Mouse (Mus musculus): Measurements from ENCODE around the gene Zfp628. TPM values are rescaled to one million over a fixed set of nuclear protein-coding genes. Genes with fewer than 3 reads are reported as not detected.

Zfp628 gene
- polyA plus RNA-seq, 1 experiment from 2014 or later: 5.1 TPM

- Histone ChIP-seq H3K27ac (replicated peaks; ENCODE audit: low read depth, low read length) (no peak overlapping the region), H3K36me3 (ENCODE audit: control insufficient read depth, insufficient read depth, low read length) (no peaks in the 10 kb centered on the region), H3K9me3 (ENCODE audit: control insufficient read depth, low read length) (no peaks in the 10 kb centered on the region), H3K9ac (replicated peaks; ENCODE audit: low read length) (no peak overlapping the region), H3K4me1 (ENCODE audit: control insufficient read depth, insufficient read depth, low read length) (no peaks in the 10 kb centered on the region), H3K27me3 (ENCODE audit: control insufficient read depth, insufficient read depth, low read length) (no peaks in the 10 kb centered on the region), H3K4me3 (replicated peaks; ENCODE audit: low read depth, low read length) (no peak overlapping the region), H3K4me2 (ENCODE audit: low read length) (no peak overlapping the region)
- no peak for ATAC-seq (ENCODE audit: low FRiP score, low TSS enrichment)
- WGBS: 89% methylated on average over 10 of the region's 10 CpGs
- no peak for DNase-seq
These were observed 42.3 kb downstream of the Zfp628 start for GRCm38 (mm10) chr7:4957361-4957760.

- no peak overlapping the region for H3K9ac ChIP-seq (replicated peaks; ENCODE audit: low read length)
- DNase-seq (no peak), ATAC-seq (ENCODE audit: low FRiP score, low TSS enrichment) (no peak)
- H3K27me3 ChIP-seq (ENCODE audit: control insufficient read depth, insufficient read depth, low read length): no peaks in the 10 kb centered on the region
- no peak overlapping the region for H3K4me3 ChIP-seq (replicated peaks; ENCODE audit: low read depth, low read length)
- H3K27ac ChIP-seq (replicated peaks; ENCODE audit: low read depth, low read length): no peak overlapping the region
- no peaks in the 10 kb centered on the region for H3K4me1 ChIP-seq (ENCODE audit: control insufficient read depth, insufficient read depth, low read length)
- H3K36me3 ChIP-seq (ENCODE audit: control insufficient read depth, insufficient read depth, low read length): no peaks in the 10 kb centered on the region
- no peak overlapping the region for H3K4me2 ChIP-seq (ENCODE audit: low read length)
- no peaks in the 10 kb centered on the region for H3K9me3 ChIP-seq (ENCODE audit: control insufficient read depth, low read length)
- 80% methylated on average over 5 of the region's 5 CpGs for WGBS
These were observed 48.5 kb downstream of the Zfp628 start for GRCm38 (mm10) chr7:4963527-4963926.

GRCm38 (mm10) chr7:4964272-4964671 lies 49.3 kb downstream of the Zfp628 start, which contains the start of gene Sbk2:
TSS of gene Sbk2 (minus strand) at chr7:4964406.
- Histone ChIP-seq H3K9ac (replicated peaks; ENCODE audit: low read length) (no peak within 1 kb of the TSS), H3K4me2 (ENCODE audit: low read length) (no peak within 1 kb of the TSS; the same call in 1 of the 2 replicates), H3K27ac (replicated peaks; ENCODE audit: low read depth, low read length) (no peak within 1 kb of the TSS), H3K27me3 (ENCODE audit: control insufficient read depth, insufficient read depth, low read length) (no peaks in the 10 kb centered on the region), H3K9me3 (ENCODE audit: control insufficient read depth, low read length) (no peaks in the 10 kb centered on the region), H3K36me3 (ENCODE audit: control insufficient read depth, insufficient read depth, low read length) (no peaks in the 10 kb centered on the region), H3K4me3 (replicated peaks; ENCODE audit: low read depth, low read length) (no peak within 1 kb of the TSS), H3K4me1 (ENCODE audit: control insufficient read depth, insufficient read depth, low read length) (no peaks in the 10 kb centered on the region)
- peak; percentile 76 for DNase-seq
- 7% methylated on average over 10 of the region's 10 CpGs for WGBS
- no peak; the same call in 1 of the 2 replicates for ATAC-seq (ENCODE audit: low FRiP score, low TSS enrichment)

GRCm38 (mm10) chr7:4964988-4965387 lies 50.0 kb downstream of the Zfp628 start:
- Histone ChIP-seq H3K4me1 (ENCODE audit: control insufficient read depth, insufficient read depth, low read length) (no peaks in the 10 kb centered on the region), H3K27me3 (ENCODE audit: control insufficient read depth, insufficient read depth, low read length) (no peaks in the 10 kb centered on the region), H3K36me3 (ENCODE audit: control insufficient read depth, insufficient read depth, low read length) (no peaks in the 10 kb centered on the region), H3K4me2 (ENCODE audit: low read length) (no peak overlapping the region), H3K9me3 (ENCODE audit: control insufficient read depth, low read length) (no peaks in the 10 kb centered on the region), H3K9ac (replicated peaks; ENCODE audit: low read length) (no peak overlapping the region), H3K4me3 (replicated peaks; ENCODE audit: low read depth, low read length) (no peak overlapping the region), H3K27ac (replicated peaks; ENCODE audit: low read depth, low read length) (no peak overlapping the region)
- no peak for DNase-seq
- ATAC-seq (ENCODE audit: low FRiP score, low TSS enrichment): no peak
- WGBS: 86% methylated on average over 5 of the region's 5 CpGs

- Histone ChIP-seq H3K27ac (replicated peaks; ENCODE audit: low read depth, low read length) (no peak within 1 kb of the TSS), H3K9ac (replicated peaks; ENCODE audit: low read length) (no peak within 1 kb of the TSS), H3K4me2 (ENCODE audit: low read length) (no peak within 1 kb of the TSS)
These were observed 56.1 kb downstream of the Zfp628 start, which contains the start of gene Sbk3 for GRCm38 (mm10) chr7:4971068-4971467. TSS of gene Sbk3 (minus strand) at chr7:4971168.

More at GRCm38 (mm10) chr7:4971068-4971467, 56.1 kb downstream of the Zfp628 start, which contains the start of gene Sbk3:
- Histone ChIP-seq H3K27me3 (ENCODE audit: control insufficient read depth, insufficient read depth, low read length) (no peaks in the 10 kb centered on the region), H3K4me3 (replicated peaks; ENCODE audit: low read depth, low read length) (no peak within 1 kb of the TSS), H3K4me1 (ENCODE audit: control insufficient read depth, insufficient read depth, low read length) (no peaks in the 10 kb centered on the region), H3K9me3 (ENCODE audit: control insufficient read depth, low read length) (no peaks in the 10 kb centered on the region), H3K36me3 (ENCODE audit: control insufficient read depth, insufficient read depth, low read length) (no peaks in the 10 kb centered on the region)
- DNase-seq (no peak), ATAC-seq (ENCODE audit: low FRiP score, low TSS enrichment) (no peak)
- WGBS: 34% methylated on average over 6 of the region's 6 CpGs

Other genes with a start within 250 kb of the Zfp628 start
- gene Hspbp1, start 230.1 kb upstream of the Zfp628 start, polyA plus RNA-seq (2014; fragmentation: Nextera tagmentation; extraction: Ambion mirVana): 136 and 169 TPM in 2 replicates
- gene Brsk1, start 224.6 kb upstream of the Zfp628 start, polyA plus RNA-seq (2014; fragmentation: Nextera tagmentation; extraction: Ambion mirVana): 10.0 and 10.8 TPM in 2 replicates
- 0.12 and 0.42 TPM in 2 replicates for gene Tmem150b, start 190.0 kb upstream of the Zfp628 start, polyA plus RNA-seq (2014; fragmentation: Nextera tagmentation; extraction: Ambion mirVana)
- 56.2 and 67.0 TPM in 2 replicates for gene Kmt5c, start 175.1 kb upstream of the Zfp628 start, polyA plus RNA-seq (2014; fragmentation: Nextera tagmentation; extraction: Ambion mirVana)
- 10.2 and 13.0 TPM in 2 replicates for gene Cox6b2, start 162.1 kb upstream of the Zfp628 start, polyA plus RNA-seq (2014; fragmentation: Nextera tagmentation; extraction: Ambion mirVana)
- not detected in 2 replicates for gene Fam71e2, start 143.9 kb upstream of the Zfp628 start, polyA plus RNA-seq (2014; fragmentation: Nextera tagmentation; extraction: Ambion mirVana)
- gene Il11, start 132.4 kb upstream of the Zfp628 start, polyA plus RNA-seq (2014; fragmentation: Nextera tagmentation; extraction: Ambion mirVana): 0.17 and 0.43 TPM in 2 replicates
- not detected in 2 replicates for gene Tmem190, start 132.3 kb upstream of the Zfp628 start, polyA plus RNA-seq (2014; fragmentation: Nextera tagmentation; extraction: Ambion mirVana)
- 2.7 and 3.5 TPM in 2 replicates for gene Tmem238, start 125.6 kb upstream of the Zfp628 start, polyA plus RNA-seq (2014; fragmentation: Nextera tagmentation; extraction: Ambion mirVana)
- 149 and 188 TPM in 2 replicates for gene Rpl28, start 122.3 kb upstream of the Zfp628 start, polyA plus RNA-seq (2014; fragmentation: Nextera tagmentation; extraction: Ambion mirVana)
- 290 and 338 TPM in 2 replicates for gene Ube2s, start 102.6 kb upstream of the Zfp628 start, polyA plus RNA-seq (2014; fragmentation: Nextera tagmentation; extraction: Ambion mirVana)
- 14.0 and 19.4 TPM in 2 replicates for gene Shisa7, start 70.5 kb upstream of the Zfp628 start, polyA plus RNA-seq (2014; fragmentation: Nextera tagmentation; extraction: Ambion mirVana)
- 3.5 and 6.6 TPM in 2 replicates for gene Isoc2b, start 45.0 kb upstream of the Zfp628 start, polyA plus RNA-seq (2014; fragmentation: Nextera tagmentation; extraction: Ambion mirVana)
- gene Isoc2a, start 38.1 kb upstream of the Zfp628 start, polyA plus RNA-seq (2014; fragmentation: Nextera tagmentation; extraction: Ambion mirVana): 0.43 and 0.54 TPM in 2 replicates
- 0.55 TPM in 1 of 2 replicates, not detected in the other for gene Gm36210, start 8.7 kb upstream of the Zfp628 start, polyA plus RNA-seq (2014; fragmentation: Nextera tagmentation; extraction: Ambion mirVana)
- 24.0 and 28.9 TPM in 2 replicates for gene Nat14, start 6.8 kb downstream of the Zfp628 start, polyA plus RNA-seq (2014; fragmentation: Nextera tagmentation; extraction: Ambion mirVana)
- gene Ssc5d, start 10.6 kb downstream of the Zfp628 start, polyA plus RNA-seq (2014; fragmentation: Nextera tagmentation; extraction: Ambion mirVana): 0.12 and 0.84 TPM in 2 replicates
- not detected in 2 replicates for gene Sbk2, start 49.2 kb downstream of the Zfp628 start, polyA plus RNA-seq (2014; fragmentation: Nextera tagmentation; extraction: Ambion mirVana)
- 0.59 and 0.89 TPM in 2 replicates for gene Sbk3, start 56.0 kb downstream of the Zfp628 start, polyA plus RNA-seq (2014; fragmentation: Nextera tagmentation; extraction: Ambion mirVana)
- gene Zfp579, start 80.9 kb downstream of the Zfp628 start, polyA plus RNA-seq (2014; fragmentation: Nextera tagmentation; extraction: Ambion mirVana): 69.3 and 76.5 TPM in 2 replicates
- gene Zfp524, start 99.2 kb downstream of the Zfp628 start, polyA plus RNA-seq (2014; fragmentation: Nextera tagmentation; extraction: Ambion mirVana): 8.4 and 9.4 TPM in 2 replicates
- gene Fiz1, start 99.5 kb downstream of the Zfp628 start, polyA plus RNA-seq (2014; fragmentation: Nextera tagmentation; extraction: Ambion mirVana): 36.2 and 38.0 TPM in 2 replicates
- gene Gm44973, start 100.3 kb downstream of the Zfp628 start, polyA plus RNA-seq (2014; fragmentation: Nextera tagmentation; extraction: Ambion mirVana): 1.3 TPM in 1 of 2 replicates, not detected in the other
- 6.8 and 8.3 TPM in 2 replicates for gene Zfp865, start 105.2 kb downstream of the Zfp628 start, polyA plus RNA-seq (2014; fragmentation: Nextera tagmentation; extraction: Ambion mirVana)
- 47.0 and 63.6 TPM in 2 replicates for gene Ccdc106, start 105.3 kb downstream of the Zfp628 start, polyA plus RNA-seq (2014; fragmentation: Nextera tagmentation; extraction: Ambion mirVana)
- gene 4632433K11Rik, start 118.9 kb downstream of the Zfp628 start, polyA plus RNA-seq (2014; fragmentation: Nextera tagmentation; extraction: Ambion mirVana): not detected in 2 replicates
- gene Zfp784, start 123.2 kb downstream of the Zfp628 start, polyA plus RNA-seq (2014; fragmentation: Nextera tagmentation; extraction: Ambion mirVana): 9.1 and 10.8 TPM in 2 replicates
- gene Zfp580, start 136.3 kb downstream of the Zfp628 start, polyA plus RNA-seq (2014; fragmentation: Nextera tagmentation; extraction: Ambion mirVana): 104 and 105 TPM in 2 replicates
- gene U2af2, start 146.9 kb downstream of the Zfp628 start, polyA plus RNA-seq (2014; fragmentation: Nextera tagmentation; extraction: Ambion mirVana): 111 and 115 TPM in 2 replicates
- 104 and 119 TPM in 2 replicates for gene Epn1, start 165.0 kb downstream of the Zfp628 start, polyA plus RNA-seq (2014; fragmentation: Nextera tagmentation; extraction: Ambion mirVana)
- gene Rfpl4, start 201.7 kb downstream of the Zfp628 start, polyA plus RNA-seq (2014; fragmentation: Nextera tagmentation; extraction: Ambion mirVana): not detected in 2 replicates
- 0.36 and 0.41 TPM in 2 replicates for gene Rasl2-9, start 210.7 kb downstream of the Zfp628 start, polyA plus RNA-seq (2014; fragmentation: Nextera tagmentation; extraction: Ambion mirVana)
- gene Vmn1r55, start 234.5 kb downstream of the Zfp628 start, polyA plus RNA-seq (2014; fragmentation: Nextera tagmentation; extraction: Ambion mirVana): 0.01 TPM in 1 of 2 replicates, not detected in the other